Mouse (Mus musculus): ENCODE results near the gene Olfr878.

The Olfr878 gene

GRCm38 (mm10) chr9:37917540-37917939 is at the start of gene Olfr878:
Olfr878 (plus strand) TSS chr9:37917840.
- no peak for DNase-seq

- DNase-seq = no peak
Measured at GRCm38 (mm10) chr9:37870246-37870645, 47.4 kb upstream of the Olfr878 start.

GRCm38 (mm10) chr9:37871097-37871496 is 46.5 kb upstream of the Olfr878 start:
- DNase-seq = no peak

DNA sequence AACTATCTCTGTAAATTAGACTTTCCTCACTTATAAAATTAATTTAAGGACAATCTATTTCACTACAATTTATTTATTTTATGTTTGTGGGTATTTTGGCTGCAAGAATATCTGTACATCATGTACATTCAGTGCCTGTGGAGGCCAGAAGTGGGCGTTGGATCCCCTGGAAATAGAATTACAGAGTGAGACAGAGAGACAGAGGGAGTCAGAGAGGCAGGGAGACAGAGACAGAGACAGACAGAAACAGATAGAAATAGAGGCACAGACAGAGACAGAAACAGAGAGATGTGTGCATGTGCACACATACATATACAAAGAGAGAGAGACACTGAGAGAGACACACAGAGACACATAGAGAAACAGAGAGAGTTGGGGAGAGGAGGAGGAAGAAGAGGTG is 46.1 kb upstream of the Olfr878 start:
- DNase-seq = no peak

DNA sequence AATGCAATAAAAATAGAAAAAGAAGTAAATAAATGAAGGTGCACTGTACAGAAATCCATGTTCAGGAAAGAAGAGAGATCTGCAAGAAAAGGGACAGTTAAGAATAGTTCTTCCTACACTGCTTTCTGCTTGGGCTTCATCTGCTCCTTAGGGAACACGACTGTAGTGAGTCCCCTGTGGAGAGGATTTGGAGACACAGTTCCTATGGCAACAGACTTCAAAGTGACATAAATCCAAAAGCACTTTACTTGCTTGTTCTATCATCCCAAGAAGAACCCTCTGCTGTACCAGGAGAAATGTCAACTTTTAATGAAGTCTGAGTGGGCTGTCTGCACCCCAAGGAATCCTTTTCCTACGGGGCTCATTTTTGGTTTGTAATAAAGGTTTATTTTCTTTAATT is 26.7 kb upstream of the Olfr878 start:
- DNase-seq = no peak

- no peak for DNase-seq
Measured at GRCm38 (mm10) chr9:37896661-37897060, 21.0 kb upstream of the Olfr878 start, which contains the start of gene Olfr145. Olfr145 (plus strand) TSS chr9:37896724.

GRCm38 (mm10) chr9:37905555-37905954 is 12.1 kb upstream of the Olfr878 start:
- no peak for DNase-seq

- no peak for DNase-seq
Measured at GRCm38 (mm10) chr9:37918018-37918417, 378 bp downstream of the Olfr878 start.

DNA sequence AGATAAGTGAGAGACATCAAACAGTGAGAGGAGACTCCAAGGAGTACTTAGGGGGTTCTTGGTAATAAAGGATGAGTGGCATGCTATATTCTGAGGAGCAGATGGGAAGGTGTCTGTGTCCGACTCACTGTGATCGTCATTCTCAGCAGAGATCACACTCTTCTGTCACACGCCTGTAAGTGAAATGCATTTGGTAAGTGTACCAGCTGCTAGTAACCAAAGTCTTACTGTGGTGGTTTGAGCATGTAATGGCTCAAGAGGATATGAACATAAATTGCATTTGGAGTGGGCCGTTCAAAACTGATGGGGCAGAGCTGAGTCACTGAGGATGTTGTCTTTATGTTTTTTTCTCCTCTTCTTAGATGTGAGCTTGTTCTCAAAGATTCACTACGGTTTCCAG is 6.6 kb downstream of the Olfr878 start:
- DNase-seq = no peak

DNA sequence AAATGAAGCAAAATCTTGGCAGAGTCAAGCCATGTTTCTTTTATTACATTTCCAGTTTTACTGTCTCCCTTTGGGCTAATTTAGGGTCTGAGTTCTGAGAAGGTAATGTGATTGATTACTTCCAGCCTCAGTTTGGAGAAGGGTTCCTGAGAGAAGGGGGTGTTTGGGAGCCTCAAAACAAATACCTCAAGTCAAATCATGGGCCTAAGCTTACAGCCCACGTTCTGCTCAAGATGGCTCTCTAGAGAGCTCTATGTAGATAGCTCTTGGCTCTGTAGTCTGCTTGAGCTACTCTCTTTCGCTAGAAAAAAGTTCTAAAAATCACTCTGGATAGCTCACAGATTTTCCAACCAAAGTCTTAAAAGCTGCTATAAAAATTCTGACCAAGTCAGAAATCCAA is 7.8 kb downstream of the Olfr878 start:
- DNase-seq = no peak

DNA sequence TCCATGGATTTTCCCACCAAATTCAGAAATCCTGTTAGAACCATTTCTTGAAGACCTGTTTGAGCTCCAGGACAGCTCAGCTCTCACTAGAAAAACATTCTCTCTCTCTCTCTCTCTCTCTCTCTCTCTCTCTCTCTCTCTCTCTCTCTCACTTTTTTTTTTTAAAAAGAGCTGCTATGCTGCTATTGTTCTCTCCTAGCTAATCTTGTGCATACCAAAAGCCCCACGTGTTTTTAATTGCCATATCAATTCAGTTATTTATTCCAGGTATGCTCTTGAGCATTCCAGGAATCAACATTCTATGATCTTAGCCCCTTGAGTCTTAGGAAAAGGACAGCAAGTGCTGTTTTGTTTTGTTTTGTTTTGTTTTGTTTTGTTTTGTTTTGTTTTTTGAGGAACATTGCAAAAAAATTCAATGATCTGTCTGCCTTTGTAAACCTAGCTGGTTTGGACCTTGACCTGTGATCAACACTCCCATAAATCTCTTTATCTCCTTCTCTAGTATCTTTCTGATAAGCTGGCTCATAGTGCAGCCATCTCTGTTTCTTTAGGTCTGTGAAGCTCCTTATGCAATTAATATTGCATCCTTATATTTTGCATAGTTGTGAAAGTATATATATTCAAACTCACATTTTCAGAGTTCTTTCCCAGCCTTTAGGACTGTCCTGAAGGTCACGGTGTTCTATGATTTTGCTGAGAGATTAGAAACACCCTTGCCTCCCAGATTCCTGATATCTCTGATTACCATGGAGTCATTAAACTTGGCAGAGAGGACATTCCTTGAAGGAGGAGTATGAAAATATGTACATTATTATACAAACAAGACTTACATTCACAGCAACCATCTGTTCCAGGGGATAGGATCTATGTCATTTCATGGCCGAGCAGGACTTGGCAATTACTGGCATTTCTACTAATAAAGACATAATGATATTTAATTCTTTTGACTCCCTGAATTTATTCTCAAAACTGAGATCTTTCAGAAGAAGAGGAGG is 8.7 kb downstream of the Olfr878 start:
- no peak for DNase-seq

GRCm38 (mm10) chr9:37932519-37932918 is 14.9 kb downstream of the Olfr878 start:
- DNase-seq = peak; percentile 32 to 61

- DNase-seq = no peak
Measured at GRCm38 (mm10) chr9:37934146-37934545, 16.5 kb downstream of the Olfr878 start.

DNA sequence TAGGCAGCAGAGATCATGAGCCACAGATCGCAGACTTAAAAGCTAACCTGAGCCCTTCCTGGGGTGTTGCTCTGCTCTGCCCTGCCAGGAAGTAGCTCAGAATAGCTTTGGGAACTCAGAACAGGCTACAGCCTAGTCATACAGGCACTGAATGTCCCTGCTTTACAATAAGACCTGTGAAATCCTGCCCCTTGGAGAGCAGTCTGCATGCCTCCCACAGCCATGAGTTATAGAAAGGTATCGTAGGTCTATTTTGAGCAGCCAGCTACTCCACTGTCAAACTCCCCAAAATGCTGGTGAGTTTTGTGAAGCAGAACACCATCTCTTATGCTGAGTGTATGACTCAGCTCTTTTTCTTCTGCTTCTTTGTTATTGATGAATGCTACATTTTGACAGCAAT is 23.5 kb downstream of the Olfr878 start:
- DNase-seq = no peak

All from kidney, postnatal 25 days (tissue).